Mouse (Mus musculus): Measurements from ENCODE around the gene Bik. TPM values are rescaled to one million over a fixed set of nuclear protein-coding genes. Genes with fewer than 3 reads are reported as not detected.

The Bik gene
- total and polyA plus RNA-seq, 2 experiments from 2014 or later, result 0.16 to 1.3 TPM

GRCm38 (mm10) chr15:83530688-83531087, 4.0 kb downstream of the Bik start:
- no peak overlapping the region for H3K4me3 ChIP-seq (ENCODE audit: low read length)
- no peak for ATAC-seq
- DNase-seq (ENCODE audit: low spot score), result no peak
- no peak overlapping the region for H3K4me2 ChIP-seq (ENCODE audit: low read depth, low read length)
- no peak overlapping the region for H3K9ac ChIP-seq (replicated peaks; ENCODE audit: low read length)
- no peaks in the 10 kb centered on the region for H3K9me3 ChIP-seq (ENCODE audit: low read length)
- no peaks in the 10 kb centered on the region for H3K36me3 ChIP-seq (ENCODE audit: insufficient read depth, low read length)
- TF ChIP-seq CTCF (IDR thresholded peaks at IDR 0.05; ENCODE audit: low read depth), result no peak
- H3K27ac ChIP-seq, result no peak overlapping the region
- H3K4me1 ChIP-seq (ENCODE audit: insufficient read depth, low read length), result peaks cover 9% of the 10 kb centered on the region; the same call in 1 of the 2 replicates
- 0 out of 2 replicates have a peak, but pooled peaks cover 19% of the 10 kb centered on the region for H3K27me3 ChIP-seq (ENCODE audit: insufficient read depth, low read length)
- 79% methylated on average over 6 of the region's 6 CpGs for WGBS

DNA sequence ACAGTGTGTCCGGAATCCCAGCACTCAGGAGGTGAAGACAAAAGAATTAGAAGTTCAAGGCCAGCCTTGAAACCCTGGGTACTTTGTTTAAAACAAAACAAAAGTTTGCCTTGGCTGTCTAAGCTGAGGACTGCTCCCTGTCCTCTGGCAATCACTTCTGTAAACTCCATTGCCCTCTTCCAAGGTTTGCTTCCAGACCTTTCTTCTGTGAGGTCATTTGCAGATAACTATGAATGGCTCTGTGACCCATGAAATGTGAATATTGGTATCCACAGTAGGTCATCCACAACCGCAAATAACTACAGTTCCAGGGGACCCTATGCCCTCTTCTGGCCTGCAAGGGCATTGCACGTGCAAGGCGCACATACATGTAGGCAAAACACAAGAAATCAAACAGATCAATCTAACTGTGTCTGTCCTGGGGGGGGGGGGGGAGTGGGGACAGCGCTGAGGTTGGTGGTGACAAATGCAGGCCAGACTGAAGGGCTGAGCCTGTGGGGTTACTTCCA, 5.4 kb downstream of the Bik start:
- Histone ChIP-seq H3K36me3 (ENCODE audit: insufficient read depth, low read length) (no peaks in the 10 kb centered on the region), H3K4me1 (ENCODE audit: insufficient read depth, low read length) (peaks cover 2% of the 10 kb centered on the region; the same call in 1 of the 2 replicates), H3K9me3 (ENCODE audit: low read length) (no peaks in the 10 kb centered on the region), H3K27ac (no peak overlapping the region), H3K4me2 (ENCODE audit: low read depth, low read length) (no peak overlapping the region), H3K4me3 (ENCODE audit: low read length) (no peak overlapping the region), H3K9ac (replicated peaks; ENCODE audit: low read length) (no peak overlapping the region), H3K27me3 (ENCODE audit: insufficient read depth, low read length) (0 out of 2 replicates have a peak, but pooled peaks cover 12% of the 10 kb centered on the region)
- ATAC-seq (no peak), DNase-seq (ENCODE audit: low spot score) (no peak)
- TF ChIP-seq CTCF (IDR thresholded peaks at IDR 0.05; ENCODE audit: low read depth), result peak; percentile 48
- WGBS, result 84% methylated on average over 5 of the region's 5 CpGs

DNA sequence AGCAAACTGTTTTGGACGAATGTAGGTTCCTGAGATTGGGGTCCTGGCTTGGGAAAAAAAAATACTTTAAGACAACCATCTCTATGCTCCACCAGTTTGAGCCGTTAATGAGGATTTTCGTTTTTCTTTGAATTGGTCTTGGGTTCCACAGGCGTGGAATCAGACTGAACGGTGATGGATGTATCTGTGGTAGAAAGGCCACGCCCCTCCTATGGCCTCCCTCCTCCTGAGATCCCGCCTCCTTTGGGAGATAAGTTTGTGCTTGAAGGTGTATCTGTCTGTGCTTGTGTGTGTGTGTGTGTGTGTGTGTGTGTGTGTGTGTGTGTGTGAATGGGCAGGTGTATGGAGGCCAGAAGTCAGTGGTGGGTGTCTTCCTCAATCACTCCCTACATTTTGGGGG, 5.9 kb downstream of the Bik start:
- Histone ChIP-seq H3K9me3 (ENCODE audit: low read length) (no peaks in the 10 kb centered on the region), H3K9ac (replicated peaks; ENCODE audit: low read length) (no peak overlapping the region), H3K36me3 (ENCODE audit: insufficient read depth, low read length) (no peaks in the 10 kb centered on the region), H3K4me2 (ENCODE audit: low read depth, low read length) (no peak overlapping the region), H3K27me3 (ENCODE audit: insufficient read depth, low read length) (0 out of 2 replicates have a peak, but pooled peaks cover 12% of the 10 kb centered on the region), H3K4me1 (ENCODE audit: insufficient read depth, low read length) (no peaks in the 10 kb centered on the region), H3K4me3 (ENCODE audit: low read length) (no peak overlapping the region), H3K27ac (no peak overlapping the region)
- no peak for ATAC-seq
- DNase-seq (ENCODE audit: low spot score), result no peak
- WGBS, result 81% methylated on average over 7 of the region's 7 CpGs
- no peak for TF ChIP-seq CTCF (IDR thresholded peaks at IDR 0.05; ENCODE audit: low read depth)

DNA sequence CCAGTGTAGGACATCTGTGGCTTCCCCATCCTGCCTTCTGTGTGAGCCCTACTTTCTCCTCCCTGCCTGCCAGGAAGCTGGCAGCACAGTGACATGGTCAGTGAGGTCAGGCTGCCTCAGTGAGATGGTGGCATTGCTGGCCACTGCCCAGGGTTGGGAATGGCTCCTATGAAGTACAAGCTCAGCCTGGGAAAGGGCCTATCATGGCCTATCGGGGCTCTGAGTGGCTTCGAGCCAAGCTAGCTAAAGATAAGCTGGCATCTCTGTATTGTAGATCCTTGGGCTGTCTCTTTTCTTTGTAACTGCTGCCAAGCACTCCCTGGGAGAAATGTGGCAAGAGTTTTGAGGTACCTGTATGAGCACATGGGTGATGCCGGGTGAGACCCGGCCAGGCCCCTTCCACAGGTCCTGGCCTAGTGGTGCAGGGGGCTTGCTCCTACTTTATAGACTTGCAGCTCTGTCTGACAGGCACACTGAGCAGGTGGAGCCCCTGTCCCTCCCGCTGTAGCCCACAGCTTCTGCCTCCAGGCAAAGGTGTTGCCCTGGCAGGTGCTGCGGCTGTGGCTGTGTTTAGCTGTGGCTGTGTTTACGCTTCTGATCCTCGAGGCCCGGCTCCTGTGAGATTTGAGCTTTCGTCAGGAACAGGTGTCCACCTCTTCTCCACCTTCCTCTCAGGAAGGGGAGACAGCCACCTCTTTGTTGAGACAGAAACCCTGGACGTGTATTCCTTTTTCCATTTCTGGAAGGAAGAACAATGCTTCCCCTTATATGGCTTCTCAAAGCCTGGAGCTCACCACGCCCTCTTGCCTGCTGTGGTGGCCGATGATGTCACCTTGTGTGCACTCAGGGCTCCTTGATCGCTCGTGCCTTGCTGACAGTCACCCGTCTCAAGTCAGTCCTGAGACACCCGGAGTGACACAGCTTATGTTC, 8.6 kb downstream of the Bik start:
- H3K36me3 ChIP-seq (ENCODE audit: insufficient read depth, low read length), result no peaks in the 10 kb centered on the region
- ATAC-seq (no peak), DNase-seq (ENCODE audit: low spot score) (no peak)
- no peak overlapping the region for H3K9ac ChIP-seq (replicated peaks; ENCODE audit: low read length)
- H3K4me3 ChIP-seq (ENCODE audit: low read length), result no peak overlapping the region
- H3K27me3 ChIP-seq (ENCODE audit: insufficient read depth, low read length), result no peaks in the 10 kb centered on the region
- no peaks in the 10 kb centered on the region for H3K4me1 ChIP-seq (ENCODE audit: insufficient read depth, low read length)
- WGBS, result 76% methylated on average over 17 of the region's 17 CpGs
- no peak overlapping the region for H3K27ac ChIP-seq
- H3K9me3 ChIP-seq (ENCODE audit: low read length), result no peaks in the 10 kb centered on the region
- no peak for TF ChIP-seq CTCF (IDR thresholded peaks at IDR 0.05; ENCODE audit: low read depth)
- no peak overlapping the region for H3K4me2 ChIP-seq (ENCODE audit: low read depth, low read length)

- TF ChIP-seq CTCF (IDR thresholded peaks at IDR 0.05; ENCODE audit: low read depth), result no peak
- Histone ChIP-seq H3K9ac (replicated peaks; ENCODE audit: low read length) (no peak overlapping the region), H3K4me2 (ENCODE audit: low read depth, low read length) (no peak overlapping the region), H3K36me3 (ENCODE audit: insufficient read depth, low read length) (no peaks in the 10 kb centered on the region), H3K27ac (no peak overlapping the region), H3K9me3 (ENCODE audit: low read length) (no peaks in the 10 kb centered on the region), H3K4me1 (ENCODE audit: insufficient read depth, low read length) (no peaks in the 10 kb centered on the region), H3K27me3 (ENCODE audit: insufficient read depth, low read length) (no peaks in the 10 kb centered on the region), H3K4me3 (ENCODE audit: low read length) (no peak overlapping the region)
- no peak for ATAC-seq
- 85% methylated on average over 6 of the region's 6 CpGs for WGBS
- DNase-seq (ENCODE audit: low spot score), result no peak
Measured at GRCm38 (mm10) chr15:83535890-83536231, 9.2 kb downstream of the Bik start.

DNA sequence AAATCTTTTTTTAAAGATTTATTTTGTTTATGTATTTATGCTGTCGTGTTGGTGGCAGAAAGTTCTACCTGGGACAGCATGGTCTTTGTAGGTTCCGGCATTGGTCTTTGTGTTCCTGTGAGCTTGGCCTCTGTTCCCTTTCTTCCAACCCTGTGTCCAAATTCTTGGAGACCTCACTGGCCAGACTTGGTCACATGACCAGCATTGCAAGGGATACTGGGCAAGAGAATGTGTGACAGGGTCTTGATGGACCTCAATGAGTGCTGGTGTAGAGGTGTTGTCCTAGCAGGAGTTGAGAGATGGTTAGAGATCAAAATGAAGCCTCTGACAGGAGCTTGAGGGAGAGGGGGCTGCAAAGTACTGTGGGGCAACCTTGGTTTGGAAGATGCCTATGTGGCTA, 12.2 kb downstream of the Bik start:
- no peak overlapping the region for H3K27ac ChIP-seq
- no peaks in the 10 kb centered on the region for H3K27me3 ChIP-seq (ENCODE audit: insufficient read depth, low read length)
- no peak for TF ChIP-seq CTCF (IDR thresholded peaks at IDR 0.05; ENCODE audit: low read depth)
- H3K36me3 ChIP-seq (ENCODE audit: insufficient read depth, low read length), result no peaks in the 10 kb centered on the region
- 95% methylated on average over 2 of the region's 2 CpGs for WGBS
- ATAC-seq (no peak), DNase-seq (ENCODE audit: low spot score) (no peak)
- H3K4me1 ChIP-seq (ENCODE audit: insufficient read depth, low read length), result no peaks in the 10 kb centered on the region
- H3K9me3 ChIP-seq (ENCODE audit: low read length), result no peaks in the 10 kb centered on the region
- H3K4me2 ChIP-seq (ENCODE audit: low read depth, low read length), result no peak overlapping the region
- H3K4me3 ChIP-seq (ENCODE audit: low read length), result no peak overlapping the region
- H3K9ac ChIP-seq (replicated peaks; ENCODE audit: low read length), result no peak overlapping the region

GRCm38 (mm10) chr15:83539905-83540304, 13.2 kb downstream of the Bik start:
- Histone ChIP-seq H3K9me3 (ENCODE audit: low read length) (no peaks in the 10 kb centered on the region), H3K4me1 (ENCODE audit: insufficient read depth, low read length) (no peaks in the 10 kb centered on the region), H3K9ac (replicated peaks; ENCODE audit: low read length) (no peak overlapping the region), H3K27ac (no peak overlapping the region), H3K27me3 (ENCODE audit: insufficient read depth, low read length) (no peaks in the 10 kb centered on the region), H3K4me3 (ENCODE audit: low read length) (no peak overlapping the region), H3K4me2 (ENCODE audit: low read depth, low read length) (no peak overlapping the region), H3K36me3 (ENCODE audit: insufficient read depth, low read length) (no peaks in the 10 kb centered on the region)
- TF ChIP-seq CTCF (IDR thresholded peaks at IDR 0.05; ENCODE audit: low read depth), result no peak
- ATAC-seq (no peak), DNase-seq (ENCODE audit: low spot score) (no peak)
- 64% methylated on average over 4 of the region's 4 CpGs for WGBS
